In genomic region chr6:30675281-30675771, GRCm38 (mm10) we compare ENCODE assay signal across 10 mouse cellular contexts. TPM values are rescaled to one million over a fixed set of nuclear protein-coding genes. Genes with fewer than 3 reads are reported as not detected.
DNase-seq lines count a peak whose midpoint lies in the region; ATAC-seq and TF ChIP-seq lines count a peak whose summit lies in the region.
"Had no signal": no experiment of that assay in that cellular context is flagged by ENCODE, and none has a peak within 500 bp of the region (broad histone marks: within the 10 kb centered on the region; RNA-seq: fewer than 3 reads in every experiment).

No protein-coding gene starts in this region.

- TF ChIP-seq CTCF in bone marrow, adult 2 months (IDR thresholded peaks at IDR 0.05; ENCODE audit: control insufficient read depth, insufficient read depth, low read length), result no peak

- H3K4me2 ChIP-seq in kidney, embryonic 14.5 days (replicated peaks; ENCODE audit: low read depth, low read length), result 0 out of 2 replicates have a peak overlapping the region, but pooled peaks have one; percentile 1
- H3K4me2 ChIP-seq in forebrain, embryonic 16.5 days (ENCODE audit: low read length), result peak overlapping the region; percentile 53
- H3K4me2 ChIP-seq in hindbrain, embryonic 15.5 days, result peak overlapping the region; percentile 48
- H3K4me2 ChIP-seq in midbrain, embryonic 13.5 days (replicated peaks), result peak overlapping the region; percentile 41

- no peaks in the 10 kb centered on the region for H3K36me3 ChIP-seq in kidney, embryonic 14.5 days (ENCODE audit: control insufficient read depth, insufficient read depth, low read length)
- H3K36me3 ChIP-seq in forebrain, embryonic 16.5 days (ENCODE audit: control insufficient read depth, insufficient read depth), result no peaks in the 10 kb centered on the region
- no peaks in the 10 kb centered on the region for H3K36me3 ChIP-seq in hindbrain, embryonic 15.5 days
- no peaks in the 10 kb centered on the region for H3K36me3 ChIP-seq in midbrain, embryonic 13.5 days

- H3K4me3 ChIP-seq in kidney, embryonic 14.5 days (ENCODE audit: low read length), result no peak overlapping the region
- H3K4me3 ChIP-seq in bone marrow, adult 2 months (replicated peaks; ENCODE audit: control insufficient read depth, low read depth, low read length), result no peak overlapping the region
- H3K4me3 ChIP-seq in forebrain, embryonic 16.5 days (replicated peaks; ENCODE audit: low read length), result peak overlapping the region; percentile 22; the same call in 1 of the 2 replicates
- no peak overlapping the region for H3K4me3 ChIP-seq in hindbrain, embryonic 15.5 days
- H3K4me3 ChIP-seq in midbrain, embryonic 13.5 days (replicated peaks), result no peak overlapping the region
- H3K4me3 ChIP-seq: erythroblast, embryonic 14.5 days; myocyte had no signal

- peak overlapping the region; percentile 32; the same call in 1 of the 2 replicates for H3K9ac ChIP-seq in kidney, embryonic 14.5 days (ENCODE audit: low read depth, low read length)
- H3K9ac ChIP-seq in forebrain, embryonic 16.5 days (replicated peaks; ENCODE audit: low read depth, low read length), result peak overlapping the region; percentile 69
- H3K9ac ChIP-seq in hindbrain, embryonic 15.5 days, result peak overlapping the region; percentile 54
- H3K9ac ChIP-seq in midbrain, embryonic 13.5 days (replicated peaks), result peak overlapping the region; percentile 65

- DNase-seq in kidney, adult 18-20 months, result no peak
- no peak for DNase-seq in spleen, postnatal 4 days (ENCODE audit: low spot score in 2 of 2)
- DNase-seq in layer of hippocampus, adult 8-10 months (ENCODE audit: low spot score in 2 of 2), result no peak

- no peak for TF ChIP-seq POLR2A in bone marrow, adult 2 months (IDR thresholded peaks at IDR 0.05; ENCODE audit: borderline replicate concordance, control insufficient read depth, low read depth, low read length)

- H3K4me1 ChIP-seq in kidney, embryonic 14.5 days (ENCODE audit: control insufficient read depth, insufficient read depth, low read length), result peaks cover 45% of the 10 kb centered on the region
- H3K4me1 ChIP-seq in bone marrow, adult 2 months (ENCODE audit: control insufficient read depth, insufficient read depth, low read length), result peaks cover 2% of the 10 kb centered on the region; the same call in 1 of the 2 replicates
- peaks cover 41% of the 10 kb centered on the region for H3K4me1 ChIP-seq in forebrain, embryonic 16.5 days (replicated peaks; ENCODE audit: control insufficient read depth, insufficient read depth, low read length)
- peaks cover 39% of the 10 kb centered on the region for H3K4me1 ChIP-seq in hindbrain, embryonic 15.5 days (replicated peaks)
- peaks cover 58% of the 10 kb centered on the region for H3K4me1 ChIP-seq in midbrain, embryonic 13.5 days (replicated peaks)

- no peaks in the 10 kb centered on the region for H3K9me3 ChIP-seq in kidney, embryonic 14.5 days (ENCODE audit: control insufficient read depth, low read length)
- no peaks in the 10 kb centered on the region for H3K9me3 ChIP-seq in forebrain, embryonic 16.5 days (ENCODE audit: control insufficient read depth, low read length)
- H3K9me3 ChIP-seq in hindbrain, embryonic 15.5 days, result no peaks in the 10 kb centered on the region
- H3K9me3 ChIP-seq in midbrain, embryonic 13.5 days, result no peaks in the 10 kb centered on the region

- peak overlapping the region; percentile 86 for H3K27ac ChIP-seq in kidney, embryonic 14.5 days (ENCODE audit: low read depth, low read length)
- peak overlapping the region; percentile 4; the same call in 1 of the 2 replicates for H3K27ac ChIP-seq in bone marrow, adult 2 months (ENCODE audit: control insufficient read depth, insufficient read depth, low read depth, low read length, poor library complexity)
- H3K27ac ChIP-seq in forebrain, embryonic 16.5 days (ENCODE audit: low read length), result peak overlapping the region; percentile 91
- peak overlapping the region; percentile 94 for H3K27ac ChIP-seq in hindbrain, embryonic 15.5 days (replicated peaks)
- H3K27ac ChIP-seq in midbrain, embryonic 13.5 days, result peak overlapping the region; percentile 93

- 28% methylated on average over 11 of the region's 11 CpGs for WGBS in kidney, embryonic 14.5 days
- 43% methylated on average over 11 of the region's 11 CpGs for WGBS in bone marrow, adult 2 months
- 5% methylated on average over 11 of the region's 11 CpGs for WGBS in forebrain, embryonic 16.5 days
- WGBS in hindbrain, embryonic 15.5 days, result 7% methylated on average over 11 of the region's 11 CpGs
- WGBS in midbrain, embryonic 13.5 days, result 3% methylated on average over 11 of the region's 11 CpGs

- no peaks in the 10 kb centered on the region for H3K27me3 ChIP-seq in kidney, embryonic 14.5 days (ENCODE audit: control insufficient read depth, insufficient read depth, low read length)
- no peaks in the 10 kb centered on the region for H3K27me3 ChIP-seq in forebrain, embryonic 16.5 days (replicated peaks; ENCODE audit: control insufficient read depth, insufficient read depth, low read length)
- H3K27me3 ChIP-seq in hindbrain, embryonic 15.5 days, result no peaks in the 10 kb centered on the region
- H3K27me3 ChIP-seq in midbrain, embryonic 13.5 days, result no peaks in the 10 kb centered on the region

- ATAC-seq in kidney, embryonic 14.5 days (ENCODE audit: low FRiP score, low TSS enrichment), result no peak
- peak; percentile 65 for ATAC-seq in forebrain, embryonic 16.5 days
- ATAC-seq in hindbrain, embryonic 15.5 days (ENCODE audit: low FRiP score, low read depth), result peak; percentile 68; the same call in 1 of the 2 replicates
- peak; percentile 68 for ATAC-seq in midbrain, embryonic 13.5 days

RNA-seq across cellular contexts. Expression of gene Cep41, which starts 18.2 kb away (rescaled TPM):
- polyA plus RNA-seq in kidney, embryonic 14.5 days (2014; fragmentation: Nextera tagmentation; extraction: Ambion mirVana), result 31.2 and 31.8 TPM in 2 replicates
- 5.4 and 6.5 TPM in 2 replicates for polyA plus RNA-seq in bone marrow, adult 2 months (2011; ENCODE audit: insufficient read depth, insufficient read length, low replicate concordance, missing spikeins)
- 15.2 and 15.3 TPM in 2 replicates for polyA plus RNA-seq in forebrain, embryonic 16.5 days (2015; fragmentation: Nextera tagmentation; extraction: Ambion mirVana)
- 11.7 and 12.7 TPM in 2 replicates for polyA plus RNA-seq in hindbrain, embryonic 15.5 days (2015; fragmentation: Nextera tagmentation; extraction: Ambion mirVana)
- 15.5 and 17.1 TPM in 2 replicates for polyA plus RNA-seq in midbrain, embryonic 13.5 days (2015; fragmentation: Nextera tagmentation; extraction: Ambion mirVana)
- 1 to 10 TPM; 5.2 to 8.1 (median 6.7) TPM for total RNA-seq in layer of hippocampus, adult 8-10 months (2022)

RNA-seq across cellular contexts. Expression of gene Cpa1, which starts 36.3 kb away (rescaled TPM):
- polyA plus RNA-seq in kidney, embryonic 14.5 days (2014; fragmentation: Nextera tagmentation; extraction: Ambion mirVana), result 1.8 and 2.0 TPM in 2 replicates
- polyA plus RNA-seq in bone marrow, adult 2 months (2011; ENCODE audit: insufficient read depth, insufficient read length, low replicate concordance, missing spikeins), result not detected in 2 replicates
- polyA plus RNA-seq in forebrain, embryonic 16.5 days (2015; fragmentation: Nextera tagmentation; extraction: Ambion mirVana), result 0.56 and 0.66 TPM in 2 replicates
- 0.73 and 1.0 TPM in 2 replicates for polyA plus RNA-seq in hindbrain, embryonic 15.5 days (2015; fragmentation: Nextera tagmentation; extraction: Ambion mirVana)
- polyA plus RNA-seq in midbrain, embryonic 13.5 days (2015; fragmentation: Nextera tagmentation; extraction: Ambion mirVana), result 0.63 and 0.79 TPM in 2 replicates
- total RNA-seq in layer of hippocampus, adult 8-10 months (2022), result not detected
- polyA plus RNA-seq: erythroblast, embryonic 14.5 days had no signal

RNA-seq across cellular contexts. Expression of gene Mest, which starts 48.0 kb away (rescaled TPM):
- 2,297 and 2,617 TPM in 2 replicates for polyA plus RNA-seq in kidney, embryonic 14.5 days (2014; fragmentation: Nextera tagmentation; extraction: Ambion mirVana)
- polyA plus RNA-seq in bone marrow, adult 2 months (2011; ENCODE audit: insufficient read depth, insufficient read length, low replicate concordance, missing spikeins), result 2.8 and 8.2 TPM in 2 replicates
- 283 and 328 TPM in 2 replicates for polyA plus RNA-seq in forebrain, embryonic 16.5 days (2015; fragmentation: Nextera tagmentation; extraction: Ambion mirVana)
- polyA plus RNA-seq in hindbrain, embryonic 15.5 days (2015; fragmentation: Nextera tagmentation; extraction: Ambion mirVana), result 321 and 324 TPM in 2 replicates
- 409 and 424 TPM in 2 replicates for polyA plus RNA-seq in midbrain, embryonic 13.5 days (2015; fragmentation: Nextera tagmentation; extraction: Ambion mirVana)
- 10 to 100 TPM; 43.1 to 65.9 (median 50.6) TPM for total RNA-seq in layer of hippocampus, adult 8-10 months (2022)

Comparison
In these comparisons a context has a peak if more than half of its experiments do, and no peak if none do; other contexts are left out.
1. H3K27ac ChIP-seq: peak in every context shown above with its lines; median percentile 94 in hindbrain, embryonic 15.5 days; 93 in midbrain, embryonic 13.5 days; 91 in forebrain, embryonic 16.5 days; 86 in kidney, embryonic 14.5 days; 4 in bone marrow, adult 2 months.
2. H3K4me2 ChIP-seq: peak in every context shown above with its lines; median percentile 53 in forebrain, embryonic 16.5 days; 48 in hindbrain, embryonic 15.5 days; 41 in midbrain, embryonic 13.5 days; 1 in kidney, embryonic 14.5 days.
3. RNA of gene Mest, which starts 48.0 kb away (polyA plus RNA-seq): 2,297 to 2,617 TPM in kidney, embryonic 14.5 days, 409 to 424 TPM in midbrain, embryonic 13.5 days, 283 to 328 TPM in forebrain, embryonic 16.5 days and 321 to 324 TPM in hindbrain, embryonic 15.5 days; 2.8 to 8.2 TPM in bone marrow, adult 2 months; every median in the first group is over 10 times any median in the second.
4. Peak in every context shown above with its lines, with median percentiles within 50 percentile points of each other: H3K9ac ChIP-seq.